Mouse (Mus musculus) gastrocnemius, postnatal 10 days (tissue): ENCODE results near the gene Clcnka. TPM values are rescaled to one million over a fixed set of nuclear protein-coding genes. Genes with fewer than 3 reads are reported as not detected.

Experiments
- DNase-seq: peaks from one replicate; pipeline ENCODE4 v3.0.0; 2021; ENCODE audit warnings: mixed read lengths
- long read RNA-seq, 2 experiments: library from polyadenylated mRNA; stranded (forward); transcript quantifications; one replicate each; pipeline ENCODE4 v2.0.0; 2021
- total RNA-seq, 2 experiments: library from RNA; stranded (reverse); gene quantifications; 2 replicates each; pipeline ENCODE4 v1.2.3; 2021

The Clcnka gene
- total RNA-seq: 1 to 10 TPM; 1.2 to 1.3 TPM
- long read RNA-seq, experiment 1, partial matches to known transcripts: 0 of 3 reads
- long read RNA-seq, experiment 1, other reads (novel, unspliced or antisense): 1 of 3 reads
- long read RNA-seq, experiment 2, partial matches to known transcripts: 0 of 1 reads
- long read RNA-seq, experiment 2, other reads (novel, unspliced or antisense): 1 of 1 reads

DNA sequence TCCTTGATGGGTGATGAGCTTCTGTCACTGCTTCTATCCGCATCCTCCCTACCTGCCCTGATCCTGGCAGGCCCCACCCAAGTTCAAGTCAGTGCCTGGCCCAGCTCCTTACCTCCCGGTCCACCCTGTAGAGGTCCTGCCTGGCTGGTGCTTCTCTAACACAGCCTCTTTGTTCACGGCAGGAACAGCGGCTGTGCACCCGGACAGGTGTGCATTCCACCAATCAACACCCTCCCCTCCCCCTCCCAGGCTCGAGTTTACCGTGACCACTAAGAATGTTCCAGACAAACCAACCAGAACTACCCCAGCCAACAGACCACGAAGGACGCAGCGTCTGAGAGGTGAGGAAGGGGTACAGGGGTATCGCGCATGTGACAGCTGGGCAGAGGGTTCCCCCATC lies at the start of gene Clcnka:
Gene Clcnka (minus strand): TSS at position 180 of the 400 bp plus-strand sequence.
- no peak for DNase-seq

DNA sequence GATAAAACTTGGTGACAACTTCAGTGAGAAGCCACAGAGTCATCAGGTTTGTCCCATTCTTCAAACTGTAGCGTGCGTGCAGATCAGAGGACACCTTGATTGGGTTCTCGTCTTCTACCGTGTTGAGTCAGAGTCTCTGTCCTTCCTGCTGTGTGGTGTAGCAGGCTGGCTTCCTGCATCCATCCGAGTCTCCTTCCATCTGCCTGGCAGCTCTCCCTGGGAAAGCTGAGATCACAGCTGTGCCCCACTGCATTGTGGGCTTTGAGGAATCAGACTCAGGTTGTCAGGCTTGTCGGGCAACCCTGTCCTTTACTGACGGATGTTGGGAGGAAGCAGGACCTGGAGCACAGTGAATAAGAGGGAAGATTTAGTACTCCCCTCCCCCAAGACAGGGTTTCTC lies 47.7 kb upstream of the Clcnka start:
- no peak for DNase-seq

DNA sequence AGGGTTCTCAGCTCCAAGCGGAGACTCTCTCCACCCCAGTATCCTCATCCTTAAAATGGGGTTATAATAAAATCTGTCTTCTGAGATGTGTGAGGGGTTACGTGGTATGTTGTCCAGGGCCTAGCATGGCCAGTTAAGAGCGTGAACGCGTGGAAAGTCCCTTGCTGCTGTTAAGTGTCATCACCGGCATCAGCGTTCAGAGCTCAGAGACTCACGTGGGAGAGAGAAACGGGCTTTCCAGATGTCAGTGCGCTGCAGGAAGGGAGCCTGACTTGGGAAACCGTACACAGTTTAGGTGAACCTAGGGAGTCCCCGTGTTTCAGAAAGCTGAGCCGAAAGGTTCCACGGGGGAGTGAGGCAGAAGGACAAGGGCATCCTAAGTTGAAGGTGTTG lies 46.8 kb upstream of the Clcnka start:
- no peak for DNase-seq

DNA sequence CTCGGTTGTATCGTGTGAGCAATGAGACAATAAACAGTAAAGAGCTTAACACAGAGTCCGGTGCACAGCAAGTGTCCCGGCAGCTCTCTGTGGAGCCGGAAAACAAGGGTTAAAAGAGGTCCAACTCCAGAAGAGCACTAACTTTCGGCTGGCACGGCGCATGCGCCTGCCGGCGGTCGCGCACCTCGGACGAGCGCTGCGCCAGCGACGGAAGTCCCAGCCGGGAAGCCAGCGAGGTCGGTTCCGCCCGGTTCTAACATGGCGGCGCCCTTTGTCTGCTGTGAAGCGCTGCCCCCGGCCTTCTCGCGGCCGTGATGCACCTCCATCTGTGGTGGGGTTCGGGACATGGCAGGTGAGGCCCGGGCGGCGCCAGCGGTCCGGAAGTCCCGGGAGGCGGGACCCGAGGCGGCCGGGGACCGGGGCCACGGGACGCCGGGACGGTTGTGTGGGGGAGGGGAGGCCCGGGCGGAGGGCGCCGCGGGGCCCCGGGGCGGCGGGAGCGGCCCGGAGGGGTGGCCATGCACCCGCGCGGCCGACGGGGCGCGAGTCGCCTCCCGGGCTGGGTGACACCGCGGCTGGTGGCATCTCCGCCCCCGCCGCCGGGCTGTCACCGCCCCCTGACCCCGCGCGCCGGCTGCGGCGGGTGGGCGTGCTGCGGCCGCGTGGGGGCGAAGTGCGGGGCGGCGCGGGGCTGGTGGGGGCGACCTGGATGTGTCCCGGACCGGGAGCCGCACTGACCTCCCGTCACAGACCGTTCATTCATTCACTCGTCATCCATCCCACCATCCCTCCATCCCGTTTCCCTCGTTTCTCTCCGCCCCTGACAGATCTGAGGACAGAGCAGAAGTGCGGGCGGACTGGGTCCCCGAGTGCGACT lies 46.2 kb upstream of the Clcnka start, which contains the start of gene Zbtb17:
Gene Zbtb17 (plus strand): TSS at position 204 of the 877 bp plus-strand sequence.
- DNase-seq: peak; percentile 93

DNA sequence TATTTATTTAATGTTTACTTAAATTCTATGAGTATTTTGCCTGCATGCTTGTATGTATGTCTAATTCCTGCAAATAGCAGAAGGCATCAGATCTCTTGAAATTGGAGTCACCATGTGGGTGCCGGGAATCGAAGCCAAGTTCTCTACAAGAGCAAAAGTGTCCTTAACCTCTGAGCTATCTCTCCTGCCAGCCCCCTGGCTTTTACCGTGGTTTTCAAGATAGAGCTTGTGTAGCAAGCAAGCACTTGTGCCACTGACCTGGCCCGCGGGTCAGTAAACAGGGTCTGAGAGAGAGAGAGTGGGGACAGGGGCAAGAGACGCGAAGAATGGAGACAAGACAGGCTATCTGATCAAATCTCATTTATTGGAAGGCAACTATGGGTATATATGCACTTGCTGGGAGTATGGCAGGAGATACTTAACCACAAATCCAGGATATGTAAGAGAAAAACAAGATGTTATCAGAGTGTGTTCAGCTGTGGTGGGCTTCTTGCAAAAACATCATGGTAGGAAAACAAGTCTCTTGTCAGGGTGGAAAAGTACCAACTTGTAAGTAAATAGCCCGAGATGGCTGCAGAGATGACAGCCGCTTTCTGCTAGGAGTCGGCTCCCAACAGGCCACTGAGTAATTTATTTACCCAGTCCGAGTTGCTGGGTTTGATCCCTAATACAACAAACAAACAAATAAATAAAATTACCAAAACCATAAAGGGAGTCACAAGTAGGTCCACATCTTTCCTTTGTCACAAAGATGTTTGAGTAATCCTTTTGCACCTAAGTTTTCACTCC lies 45.3 kb upstream of the Clcnka start:
- DNase-seq: no peak

DNA sequence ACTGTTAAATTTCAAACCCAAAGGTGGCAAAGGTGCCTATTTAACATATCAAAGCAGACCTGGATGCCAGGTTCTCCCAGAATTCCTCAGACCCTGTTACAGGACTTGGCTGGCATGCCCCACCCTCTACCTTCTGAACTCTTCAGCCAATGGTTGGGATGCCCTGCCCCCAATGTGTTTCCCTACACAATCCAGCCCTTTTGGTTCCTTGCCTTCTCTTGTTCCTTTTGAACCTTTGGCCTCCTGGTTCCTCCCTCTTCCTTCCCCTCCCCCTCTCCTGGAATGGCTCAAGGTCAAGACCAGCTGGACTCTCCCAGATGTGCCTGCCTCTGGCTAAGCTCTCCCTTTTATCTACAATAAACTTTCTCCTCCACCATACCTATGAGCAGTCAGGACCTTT lies 42.4 kb upstream of the Clcnka start:
- DNase-seq: no peak

DNA sequence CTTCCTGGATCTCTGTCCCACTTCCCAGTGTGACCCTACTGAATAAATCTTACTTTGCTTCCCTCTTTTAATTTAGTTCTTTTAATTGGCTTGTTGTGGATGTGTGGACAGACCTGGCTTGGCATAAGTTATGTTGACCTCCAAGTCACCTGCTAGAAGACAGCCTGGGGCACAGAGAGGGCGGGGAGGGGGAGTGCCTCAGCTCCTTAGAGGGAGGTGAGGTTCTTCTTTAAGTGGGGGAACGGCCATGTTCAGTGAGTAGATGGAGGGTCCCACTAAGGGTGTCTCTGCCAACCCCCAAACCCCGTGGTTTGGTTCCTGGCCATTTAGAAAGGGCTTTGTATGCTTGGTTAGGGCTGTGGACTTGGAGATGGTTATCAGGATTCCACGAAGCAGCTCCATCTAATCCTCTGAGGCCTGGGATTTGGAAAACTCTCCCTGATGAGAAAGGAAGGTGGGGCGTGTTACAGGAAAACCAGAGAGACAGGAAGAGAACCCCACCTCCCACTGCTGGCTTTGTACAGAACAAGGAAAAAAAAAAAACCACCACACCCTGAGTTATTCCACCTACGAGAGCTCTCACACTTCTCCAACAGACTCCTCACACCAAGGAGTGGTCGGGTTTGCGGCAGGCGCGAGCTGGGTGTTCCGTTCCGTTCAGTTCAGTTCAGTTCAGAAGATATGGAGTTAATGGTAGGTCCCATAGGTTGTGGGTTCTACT lies 40.7 kb upstream of the Clcnka start:
- no peak for DNase-seq

DNA sequence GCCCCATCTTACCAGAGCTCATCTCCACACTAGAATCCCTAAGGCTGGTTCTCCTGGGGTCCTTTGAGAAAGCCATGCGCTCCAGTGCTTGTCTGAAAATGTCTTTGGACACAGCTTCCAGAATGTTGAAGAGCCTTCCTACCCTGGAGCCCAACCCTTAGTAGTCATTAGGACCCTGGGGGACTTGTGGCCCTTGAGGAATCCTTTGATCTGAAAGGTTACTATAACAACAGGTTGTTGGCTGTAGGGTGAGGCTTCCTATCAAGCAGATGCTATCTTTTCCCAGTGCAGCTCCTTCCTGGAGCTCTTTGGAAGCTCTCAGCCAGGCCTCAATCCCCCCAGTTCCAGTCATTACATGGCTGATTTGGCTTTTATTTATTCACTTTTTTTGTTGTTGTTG lies 37.5 kb upstream of the Clcnka start, which contains the start of gene Srarp:
Gene Srarp (minus strand): TSS at position 132 of the 400 bp plus-strand sequence.
- no peak for DNase-seq

DNA sequence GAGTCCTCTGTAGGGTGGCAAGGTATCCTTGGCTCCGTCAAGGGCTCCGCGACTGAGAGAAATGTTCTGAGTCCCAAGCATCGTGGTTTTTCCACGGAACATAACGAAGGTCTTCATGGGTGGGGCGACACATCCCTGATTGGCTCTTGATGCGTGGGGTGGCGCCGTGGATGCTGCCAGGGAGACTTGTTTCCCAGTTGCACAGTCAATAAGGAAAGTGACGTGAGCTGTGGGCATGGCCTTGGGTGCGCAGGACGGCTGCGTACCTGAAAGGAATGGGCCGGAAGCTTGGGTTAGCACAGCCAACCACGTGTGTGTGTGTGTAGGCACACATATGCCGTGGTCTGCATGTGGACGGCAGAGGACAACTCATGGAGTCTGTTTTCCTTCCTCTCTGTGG lies 34.7 kb upstream of the Clcnka start:
- DNase-seq: no peak

DNA sequence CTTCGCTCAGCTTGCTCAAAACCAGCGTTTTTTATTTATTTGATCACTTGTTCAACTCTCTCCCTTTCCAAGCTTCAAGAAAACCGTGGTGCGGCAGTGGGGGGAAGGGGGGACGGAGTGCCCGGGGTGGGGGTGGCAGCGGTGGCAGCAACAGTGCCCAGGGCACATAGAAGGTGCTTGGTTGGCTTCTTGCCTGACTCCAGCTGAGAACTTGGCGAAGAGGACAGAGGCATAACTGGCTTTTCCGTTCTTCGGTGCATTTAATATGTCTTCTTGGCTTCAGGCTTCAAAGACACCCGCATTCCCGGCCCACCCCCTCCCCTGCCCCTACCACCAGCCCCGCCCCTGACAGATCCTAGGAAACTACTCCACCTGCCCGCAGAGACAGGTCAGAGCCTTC lies 34.1 kb upstream of the Clcnka start:
- DNase-seq: no peak

DNA sequence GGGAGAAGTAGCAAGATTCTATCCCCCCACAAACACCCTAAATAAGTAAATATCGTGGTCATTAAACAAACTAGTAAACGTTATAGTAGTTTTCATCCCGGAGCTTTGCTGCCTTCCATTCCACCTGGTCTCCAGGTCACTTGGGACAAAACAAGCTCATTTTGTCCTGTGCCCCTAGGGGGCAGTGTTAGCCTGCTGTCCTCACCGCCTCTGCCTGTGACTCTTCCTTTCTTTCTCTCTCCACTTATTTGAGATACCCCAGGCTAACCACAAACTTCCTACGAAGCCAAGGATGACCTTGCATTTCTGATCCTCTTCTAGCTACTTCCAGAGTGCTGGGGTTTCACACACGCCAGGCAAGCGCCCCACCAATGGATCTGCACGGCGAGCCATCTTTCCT lies 32.5 kb upstream of the Clcnka start:
- peak; percentile 71 for DNase-seq

DNA sequence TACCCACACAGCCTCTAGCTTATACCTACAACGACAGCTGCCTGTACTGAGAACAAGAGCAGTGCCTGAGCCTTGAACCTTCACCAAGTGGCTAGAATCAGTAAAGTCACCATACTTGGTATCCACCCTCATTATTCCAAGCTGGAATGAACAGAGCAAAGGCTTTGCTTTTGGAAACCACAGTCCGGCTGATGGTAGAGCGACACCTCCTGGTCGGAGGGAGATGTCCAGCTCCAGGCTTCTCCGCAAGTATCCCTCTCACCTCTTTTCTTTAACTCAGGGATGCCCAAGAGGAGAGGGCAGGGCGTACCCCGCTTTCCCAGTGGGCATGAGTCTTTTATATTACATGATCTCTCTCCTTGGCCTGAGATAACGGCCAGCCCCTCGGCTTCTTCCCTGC lies 31.3 kb upstream of the Clcnka start:
- peak; percentile 61 for DNase-seq

DNA sequence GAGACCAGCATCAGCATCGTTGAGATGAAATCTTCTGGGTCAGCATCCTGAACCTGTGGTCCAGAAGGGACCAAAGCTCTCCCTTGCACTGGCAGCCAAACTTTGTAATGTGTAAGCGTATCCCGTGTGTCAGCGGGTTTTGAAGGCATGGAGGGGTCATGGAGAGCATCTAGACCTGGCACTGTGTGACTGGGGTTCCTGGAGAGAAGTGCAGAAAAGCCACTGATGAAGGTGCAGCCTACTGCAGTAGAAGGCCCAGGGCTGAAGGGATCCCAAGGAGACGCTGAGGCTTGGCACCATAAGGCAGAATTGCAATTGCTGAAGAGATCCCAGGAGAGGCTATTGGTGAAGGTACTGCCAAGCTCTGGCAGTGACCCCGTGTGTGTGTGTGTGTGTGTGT lies 30.9 kb upstream of the Clcnka start:
- DNase-seq: no peak

DNA sequence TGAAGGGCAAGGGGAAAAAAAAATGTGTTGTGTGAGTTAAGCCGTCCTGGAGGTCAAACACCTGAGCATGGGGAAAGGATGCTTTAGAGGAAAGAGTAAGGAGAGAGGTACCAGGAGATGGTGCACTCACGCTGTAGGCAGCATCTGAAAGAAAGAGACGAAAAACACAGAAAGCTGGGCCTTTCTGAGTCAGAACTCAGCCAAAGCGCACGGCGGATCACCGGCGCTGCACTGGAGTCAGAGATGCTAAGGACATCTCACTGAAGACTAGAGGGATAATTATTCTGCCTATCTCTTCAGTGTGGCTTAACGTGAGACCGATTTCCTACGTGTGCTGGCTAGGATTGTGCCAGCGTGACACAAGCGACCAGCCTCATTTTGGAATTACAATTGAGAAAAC lies 29.4 kb upstream of the Clcnka start:
- DNase-seq: no peak

DNA sequence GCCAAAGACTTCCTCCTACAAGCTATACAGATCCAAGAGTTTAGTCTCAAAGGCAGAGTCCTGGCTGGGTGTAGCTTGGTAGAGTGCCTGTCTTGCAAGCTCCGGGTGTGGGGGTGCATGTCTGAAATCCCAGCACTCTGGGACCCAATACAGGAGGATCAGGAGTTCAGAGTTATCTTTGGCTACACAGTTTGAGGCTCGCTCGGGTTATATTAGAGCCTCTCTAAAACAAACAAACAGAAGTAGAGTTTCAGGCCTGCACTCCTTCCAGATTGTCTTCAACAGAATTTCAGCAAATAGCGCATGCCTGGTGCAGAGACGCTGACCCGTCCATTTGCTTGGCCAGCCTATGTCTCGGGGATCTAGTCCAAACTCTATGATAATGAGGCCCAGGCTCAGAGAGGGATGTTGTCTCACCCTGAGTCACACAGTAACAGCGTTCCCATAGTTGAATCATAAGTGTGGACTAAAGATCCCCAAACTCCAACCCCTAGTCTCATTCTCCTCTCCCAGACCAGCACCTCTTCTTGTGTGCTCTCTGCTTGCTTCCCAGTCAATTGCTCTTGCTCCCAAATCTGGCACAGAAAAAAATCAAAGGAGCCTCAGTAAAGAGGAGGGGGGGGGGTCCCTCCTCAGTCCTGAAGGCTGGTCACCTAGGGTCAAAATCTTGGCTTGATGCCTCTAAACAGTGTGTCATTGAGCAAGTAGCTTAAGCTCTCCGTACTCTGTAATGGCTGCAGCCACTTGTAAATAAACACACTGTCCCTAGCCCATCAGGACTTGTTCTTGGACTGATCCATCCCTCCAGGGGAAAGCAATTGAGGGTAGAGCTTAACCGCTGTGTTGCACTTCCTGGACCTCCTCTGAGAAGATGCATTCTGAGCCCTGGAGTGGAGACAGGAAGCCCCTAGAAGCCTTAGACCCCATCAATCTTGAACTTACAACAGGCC lies 28.5 kb upstream of the Clcnka start:
- DNase-seq: no peak

DNA sequence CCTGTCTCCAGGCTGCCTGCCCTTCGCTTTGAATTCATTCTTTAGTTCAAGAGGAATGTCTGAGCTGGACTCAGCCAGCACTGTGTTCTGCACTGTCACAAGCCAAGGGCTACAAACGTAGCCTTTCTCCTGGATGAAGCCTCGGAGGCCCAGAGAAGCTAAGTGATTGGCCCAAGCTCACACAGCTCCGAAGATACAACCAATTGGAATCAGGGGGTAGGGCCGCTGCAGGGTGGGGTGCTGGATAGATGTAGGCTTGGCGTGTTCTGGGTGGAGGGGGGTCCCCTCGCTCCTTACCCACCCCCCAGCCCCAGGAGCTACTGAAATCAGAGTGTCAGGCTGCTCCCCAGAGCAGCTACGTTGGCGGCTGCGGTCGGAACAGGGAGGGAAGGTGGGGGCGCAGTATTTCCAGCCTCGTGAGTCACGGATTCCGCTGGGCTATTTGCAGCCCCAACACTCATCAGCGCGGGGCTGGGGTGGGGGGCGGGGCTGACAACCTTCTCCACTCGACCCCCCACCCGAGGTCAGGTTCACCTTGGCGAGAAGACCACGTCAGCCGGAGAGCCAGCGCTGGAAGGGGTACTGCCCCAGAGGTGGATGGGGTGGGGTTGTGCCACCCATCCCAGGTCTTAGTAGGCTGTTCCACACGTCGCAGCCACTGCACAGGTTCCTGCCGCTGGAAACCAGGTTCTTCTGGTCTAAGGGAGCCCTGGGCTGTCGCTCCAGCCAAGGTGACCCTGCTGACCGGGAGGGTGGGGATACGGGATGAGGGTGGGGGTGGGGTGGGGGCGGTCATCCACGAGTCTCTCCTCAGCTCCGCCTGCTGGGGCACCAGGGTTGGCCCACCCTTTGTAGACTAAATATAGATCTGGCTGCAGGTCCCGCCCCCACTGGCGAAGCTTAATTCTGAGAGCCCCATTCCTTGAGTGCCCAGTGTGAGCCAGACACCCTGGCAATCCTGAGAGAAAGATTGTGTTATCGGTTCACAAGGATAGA lies 27.3 kb upstream of the Clcnka start:
- peak; percentile 58 for DNase-seq

DNA sequence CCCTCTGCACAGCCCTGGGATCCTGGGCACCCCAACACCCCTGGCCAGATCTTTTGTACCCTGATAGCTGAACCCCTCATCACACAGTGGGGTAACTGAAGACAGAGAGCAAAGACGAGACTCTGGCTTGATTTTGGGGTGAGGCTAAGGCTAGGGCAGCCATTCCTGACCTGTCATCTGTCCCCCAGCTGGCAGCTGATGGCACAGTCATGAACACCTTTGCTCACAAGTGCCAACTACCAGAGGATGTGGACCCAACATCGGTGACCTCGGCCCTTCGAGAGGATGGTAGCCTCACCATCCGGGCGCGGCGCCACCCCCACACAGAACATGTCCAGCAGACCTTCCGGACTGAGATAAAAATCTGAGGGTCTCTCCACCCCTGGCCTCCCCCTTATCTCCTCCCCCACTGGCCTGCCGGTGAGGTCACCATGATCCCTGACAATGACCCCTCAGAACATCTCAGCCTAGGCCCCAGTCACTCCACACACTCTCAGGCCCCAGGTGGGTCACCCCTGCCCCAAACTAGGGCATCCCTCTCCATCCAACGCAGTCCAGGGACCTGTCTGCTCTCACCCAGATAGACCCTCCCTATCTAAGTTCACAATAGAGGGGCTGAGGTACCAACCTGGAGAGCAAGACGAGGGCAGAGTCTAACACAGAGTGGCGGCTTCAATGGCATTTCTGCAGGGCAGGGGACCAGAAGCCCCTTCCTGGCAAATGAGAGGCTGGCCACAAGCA lies 25.3 kb upstream of the Clcnka start:
- DNase-seq: no peak

DNA sequence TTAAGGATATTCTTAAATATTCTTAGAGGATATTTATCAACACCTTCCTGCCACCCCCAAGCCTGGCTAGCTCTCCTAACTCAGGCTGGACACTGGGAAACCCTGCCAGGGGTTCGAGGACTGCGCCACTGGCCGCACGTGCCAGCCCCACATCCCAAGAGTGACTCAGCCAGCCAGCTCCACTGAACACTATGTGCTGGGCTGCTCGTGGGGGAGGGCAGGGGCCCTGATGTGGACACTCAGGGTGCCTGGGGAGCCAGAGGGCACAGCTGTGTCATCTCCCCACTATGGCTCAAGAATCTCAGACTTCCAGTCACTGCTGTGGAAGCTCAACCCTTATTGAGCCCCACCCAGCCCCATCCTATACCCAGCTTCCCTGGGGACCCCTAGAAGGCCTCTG lies 24.8 kb upstream of the Clcnka start:
- DNase-seq: no peak

DNA sequence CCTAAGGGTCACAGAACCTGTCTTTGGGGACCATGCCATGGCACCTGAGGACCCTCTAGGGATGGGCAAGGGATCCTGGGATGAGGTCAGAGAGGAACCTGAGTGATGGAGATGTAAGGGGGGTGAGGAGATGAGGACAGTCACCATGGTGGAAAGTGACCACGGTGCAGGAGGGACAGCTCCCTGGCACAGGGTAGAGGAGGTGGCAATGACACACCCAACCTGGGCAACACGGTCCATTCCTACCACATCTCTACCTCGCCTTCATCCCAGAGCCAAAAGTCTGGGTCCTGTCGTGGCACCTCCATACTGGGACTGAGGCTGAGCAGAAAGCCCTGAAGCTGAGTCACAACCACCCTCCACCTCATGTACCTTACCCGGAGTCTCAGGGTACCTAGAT lies 24.3 kb upstream of the Clcnka start:
- DNase-seq: no peak
